Mouse (Mus musculus) hindbrain, embryonic 15.5 days (tissue): ENCODE measurements around the gene Rerg. TPM values are rescaled to one million over a fixed set of nuclear protein-coding genes. Genes with fewer than 3 reads are reported as not detected.
"Not testable (repeated sequence)": the region's sequence is repeated elsewhere in the genome, so short reads cannot be mapped to it uniquely, and the experiment has no call there.

Source experiments
- ATAC-seq: fragments of 200-750 bp; cut with Nextera tagmentation; 2 replicates; pipeline ENCODE4 v1.8.0; 2017; ENCODE audit warnings: low read depth, moderate number of reproducible peaks, moderate TSS enrichment; ENCODE audit not compliant: low FRiP score
- H3K27ac ChIP-seq: fragments of 300-500 bp; sonication (generic); replicated peaks from 2 replicates; pipeline ENCODE4 v1.5.1; 2015; ENCODE audit warnings: mild to moderate bottlenecking, inconsistent platforms
- H3K27me3 ChIP-seq: fragments of 300-500 bp; sonication (generic); 2 replicates; pipeline ENCODE4 v1.6.1; 2015; ENCODE audit warnings: control low read depth, inconsistent platforms
- H3K36me3 ChIP-seq: fragments of 300-500 bp; sonication (generic); 2 replicates; pipeline ENCODE4 v1.6.1; 2015; ENCODE audit warnings: control low read depth, inconsistent platforms
- H3K4me1 ChIP-seq: fragments of 300-500 bp; sonication (generic); replicated peaks from 2 replicates; pipeline ENCODE4 v1.6.1; 2015; ENCODE audit warnings: control low read depth, inconsistent platforms
- H3K4me2 ChIP-seq: fragments of 300-500 bp; sonication (generic); 2 replicates; pipeline ENCODE4 v1.6.1; 2015; ENCODE audit warnings: moderate library complexity, mild to moderate bottlenecking, inconsistent platforms
- H3K4me3 ChIP-seq: fragments of 300-500 bp; sonication (generic); 2 replicates; pipeline ENCODE4 v1.5.1; 2015; ENCODE audit warnings: mild to moderate bottlenecking, inconsistent platforms
- H3K9ac ChIP-seq: fragments of 300-500 bp; sonication (generic); 2 replicates; pipeline ENCODE4 v1.6.1; 2015; ENCODE audit warnings: inconsistent platforms
- H3K9me3 ChIP-seq: fragments of 300-500 bp; sonication (generic); 2 replicates; pipeline ENCODE4 v1.6.1; 2016; ENCODE audit warnings: control low read depth, inconsistent platforms
- WGBS: fragments of 180-500 bp; shearing (Covaris S2); methylation state at CpG from one replicate; pipeline ENCODE4 v1.1.7; 2015; 5-methylcytosine and 5-hydroxymethylcytosine counted together
- polyA plus RNA-seq: library from polyadenylated mRNA; unstranded; fragments of >200 nt; fragmentation: Nextera tagmentation; extraction: Ambion mirVana; gene quantifications from 2 replicates; pipeline ENCODE4 v1.2.1, GENCODE M21; 2015

Gene Rerg
- polyA plus RNA-seq, 1 experiment from 2014 or later: 7.5 TPM

- Histone ChIP-seq H3K4me3 (no peak overlapping the region), H3K4me1 (peaks cover 11% of the 10 kb centered on the region), H3K27ac (no peak overlapping the region), H3K27me3 (no peaks in the 10 kb centered on the region), H3K9ac (no peak overlapping the region), H3K4me2 (no peak overlapping the region), H3K36me3 (no peaks in the 10 kb centered on the region), H3K9me3 (no peaks in the 10 kb centered on the region)
- 87% methylated on average over 18 of the region's 18 CpGs for WGBS
- no peak for ATAC-seq
Observed at GRCm38 (mm10) chr6:137061880-137062531, 108.3 kb downstream of the Rerg start.

GRCm38 (mm10) chr6:137060595-137060994 lies 109.7 kb downstream of the Rerg start:
- H3K4me3 ChIP-seq: no peak overlapping the region
- no peak for ATAC-seq
- no peaks in the 10 kb centered on the region for H3K27me3 ChIP-seq
- peaks cover 11% of the 10 kb centered on the region for H3K4me1 ChIP-seq
- H3K4me2 ChIP-seq: no peak overlapping the region
- no peak overlapping the region for H3K27ac ChIP-seq
- no peaks in the 10 kb centered on the region for H3K36me3 ChIP-seq
- no peaks in the 10 kb centered on the region for H3K9me3 ChIP-seq
- no peak overlapping the region for H3K9ac ChIP-seq
- 39% methylated on average over 5 of the region's 5 CpGs for WGBS

- 96% methylated on average over 2 of the region's 2 CpGs for WGBS
- Histone ChIP-seq H3K27me3 (no peaks in the 10 kb centered on the region), H3K4me1 (0 out of 2 replicates have a peak, but pooled peaks cover 4% of the 10 kb centered on the region), H3K27ac (no peak overlapping the region), H3K9me3 (no peaks in the 10 kb centered on the region), H3K4me2 (no peak overlapping the region), H3K4me3 (no peak overlapping the region), H3K9ac (no peak overlapping the region), H3K36me3 (no peaks in the 10 kb centered on the region)
- no peak for ATAC-seq
Observed at GRCm38 (mm10) chr6:137058257-137058656, 112.0 kb downstream of the Rerg start.

GRCm38 (mm10) chr6:137054073-137054472 lies 116.2 kb downstream of the Rerg start:
- no peaks in the 10 kb centered on the region for H3K9me3 ChIP-seq
- no peak overlapping the region for H3K4me2 ChIP-seq
- ATAC-seq: no peak
- no peaks in the 10 kb centered on the region for H3K36me3 ChIP-seq
- WGBS: 89% methylated on average over 2 of the region's 2 CpGs
- H3K27ac ChIP-seq: no peak overlapping the region
- H3K4me1 ChIP-seq: no peaks in the 10 kb centered on the region
- H3K4me3 ChIP-seq: no peak overlapping the region
- no peaks in the 10 kb centered on the region for H3K27me3 ChIP-seq
- H3K9ac ChIP-seq: no peak overlapping the region

GRCm38 (mm10) chr6:137053464-137053863 lies 116.8 kb downstream of the Rerg start:
- 80% methylated on average over 5 of the region's 5 CpGs for WGBS
- Histone ChIP-seq H3K9me3 (no peaks in the 10 kb centered on the region), H3K9ac (no peak overlapping the region), H3K4me3 (no peak overlapping the region), H3K4me1 (no peaks in the 10 kb centered on the region), H3K27me3 (no peaks in the 10 kb centered on the region), H3K36me3 (no peaks in the 10 kb centered on the region), H3K4me2 (no peak overlapping the region), H3K27ac (no peak overlapping the region)
- ATAC-seq: no peak

- Histone ChIP-seq H3K9ac (no peak overlapping the region), H3K9me3 (no peaks in the 10 kb centered on the region), H3K4me2 (no peak overlapping the region), H3K36me3 (no peaks in the 10 kb centered on the region), H3K27me3 (no peaks in the 10 kb centered on the region), H3K27ac (no peak overlapping the region), H3K4me1 (no peaks in the 10 kb centered on the region), H3K4me3 (no peak overlapping the region)
- 95% methylated on average over 9 of the region's 9 CpGs for WGBS
- ATAC-seq: no peak
Observed at GRCm38 (mm10) chr6:137053006-137053405, 117.3 kb downstream of the Rerg start.

- no peaks in the 10 kb centered on the region for H3K36me3 ChIP-seq
- H3K9me3 ChIP-seq: no peaks in the 10 kb centered on the region
- no peak overlapping the region for H3K4me3 ChIP-seq
- H3K27me3 ChIP-seq: no peaks in the 10 kb centered on the region
- H3K4me2 ChIP-seq: no peak overlapping the region
- no peaks in the 10 kb centered on the region for H3K4me1 ChIP-seq
- 84% methylated on average over 11 of the region's 11 CpGs for WGBS
- no peak overlapping the region for H3K9ac ChIP-seq
- ATAC-seq: no peak
- no peak overlapping the region for H3K27ac ChIP-seq
Observed at GRCm38 (mm10) chr6:137047036-137047435, 123.3 kb downstream of the Rerg start.

GRCm38 (mm10) chr6:137045011-137045504 lies 125.2 kb downstream of the Rerg start:
- Histone ChIP-seq H3K4me1 (no peaks in the 10 kb centered on the region), H3K9me3 (no peaks in the 10 kb centered on the region), H3K9ac (no peak overlapping the region), H3K27ac (no peak overlapping the region), H3K4me3 (no peak overlapping the region), H3K4me2 (no peak overlapping the region), H3K27me3 (no peaks in the 10 kb centered on the region), H3K36me3 (no peaks in the 10 kb centered on the region)
- WGBS: 55% methylated on average over 9 of the region's 9 CpGs
- no peak for ATAC-seq

- H3K27ac ChIP-seq, H3K9me3 ChIP-seq, H3K36me3 ChIP-seq, H3K27me3 ChIP-seq, H3K9ac ChIP-seq, H3K4me1 ChIP-seq, H3K4me2 ChIP-seq, ATAC-seq, H3K4me3 ChIP-seq: not testable (repeated sequence)
- 85% methylated on average over 8 of the region's 8 CpGs for WGBS
Observed at GRCm38 (mm10) chr6:137035611-137036395, 134.5 kb downstream of the Rerg start.

GRCm38 (mm10) chr6:137030611-137031097 lies 139.6 kb downstream of the Rerg start:
- Histone ChIP-seq H3K27ac (no peak overlapping the region), H3K4me1 (no peaks in the 10 kb centered on the region), H3K4me3 (no peak overlapping the region), H3K9me3 (no peaks in the 10 kb centered on the region), H3K27me3 (no peaks in the 10 kb centered on the region), H3K4me2 (no peak overlapping the region), H3K9ac (no peak overlapping the region), H3K36me3 (no peaks in the 10 kb centered on the region)
- ATAC-seq: no peak
- WGBS: 75% methylated on average over 6 of the region's 6 CpGs

GRCm38 (mm10) chr6:137029931-137030610 lies 140.2 kb downstream of the Rerg start:
- H3K27me3 ChIP-seq: no peaks in the 10 kb centered on the region
- H3K36me3 ChIP-seq: no peaks in the 10 kb centered on the region
- no peaks in the 10 kb centered on the region for H3K9me3 ChIP-seq
- no peak overlapping the region for H3K9ac ChIP-seq
- ATAC-seq: no peak; the same call in 1 of the 2 replicates
- WGBS: 47% methylated on average over 7 of the region's 7 CpGs
- no peak overlapping the region for H3K4me3 ChIP-seq
- H3K4me2 ChIP-seq: no peak overlapping the region
- H3K4me1 ChIP-seq: no peaks in the 10 kb centered on the region
- H3K27ac ChIP-seq: no peak overlapping the region

GRCm38 (mm10) chr6:137025461-137025860 lies 144.8 kb downstream of the Rerg start:
- Histone ChIP-seq H3K4me2 (no peak overlapping the region), H3K4me1 (no peaks in the 10 kb centered on the region), H3K27me3 (no peaks in the 10 kb centered on the region), H3K4me3 (no peak overlapping the region), H3K27ac (no peak overlapping the region), H3K9me3 (no peaks in the 10 kb centered on the region), H3K36me3 (no peaks in the 10 kb centered on the region), H3K9ac (no peak overlapping the region)
- no peak for ATAC-seq
- 57% methylated on average over 5 of the region's 5 CpGs for WGBS
